Mouse (Mus musculus) thymus, adult 2 months (tissue): ENCODE measurements around the gene Phactr1. TPM values are rescaled to one million over a fixed set of nuclear protein-coding genes. Genes with fewer than 3 reads are reported as not detected.

Source experiments
- DNase-seq: peaks from one replicate; pipeline ENCODE4 v3.0.0; 2021
- H3K27ac ChIP-seq: fragments of 200-500 bp; 2 replicates; pipeline ENCODE4 v1.5.1; 2012; ENCODE audit warnings: low read length, control low read depth; ENCODE audit not compliant: control insufficient read depth, insufficient read depth
- H3K27me3 ChIP-seq: fragments of 200-500 bp; 2 replicates; pipeline ENCODE4 v1.6.1; 2012; ENCODE audit warnings: mild to moderate bottlenecking, low read length, moderate library complexity, mixed read lengths; ENCODE audit not compliant: control insufficient read depth, insufficient read depth
- H3K36me3 ChIP-seq: fragments of 200-500 bp; 2 replicates; pipeline ENCODE4 v1.6.1; 2012; ENCODE audit warnings: mild to moderate bottlenecking, low read length, moderate library complexity; ENCODE audit not compliant: control insufficient read depth, insufficient read depth
- H3K4me1 ChIP-seq: fragments of 200-500 bp; replicated peaks from 2 replicates; pipeline ENCODE4 v1.6.1; 2012; ENCODE audit warnings: low read length; ENCODE audit not compliant: control insufficient read depth, insufficient read depth
- H3K4me3 ChIP-seq: fragments of 200-500 bp; 2 replicates; pipeline ENCODE4 v1.5.1; 2012; ENCODE audit warnings: mild to moderate bottlenecking, low read length, control low read depth, moderate library complexity; ENCODE audit not compliant: control insufficient read depth, insufficient read depth
- CTCF ChIP-seq: fragments of 200-500 bp; IDR thresholded peaks from 2 replicates; pipeline ENCODE4 v1.5.1; 2012; ENCODE audit warnings: mild to moderate bottlenecking, control low read depth, low read length, moderate library complexity, borderline replicate concordance; ENCODE audit not compliant: control insufficient read depth, poor library complexity, insufficient read depth; ENCODE audit errors: extremely low read depth
- POLR2A ChIP-seq: fragments of 200-500 bp; IDR thresholded peaks from 2 replicates; pipeline ENCODE4 v1.6.1; 2012; ENCODE audit warnings: mild to moderate bottlenecking, low read length, control low read depth, moderate library complexity; ENCODE audit not compliant: control insufficient read depth, poor library complexity, insufficient read depth; ENCODE audit errors: extremely low read depth
- WGBS: fragments of 180-500 bp; shearing (Covaris S2); methylation state at CpG from one replicate; pipeline ENCODE4 v1.1.7; 2018; 5-methylcytosine and 5-hydroxymethylcytosine counted together
- polyA plus RNA-seq: library from polyadenylated mRNA; depleted of rRNA; stranded (reverse); fragments of >200 nt; gene quantifications from 2 replicates; pipeline ENCODE4 v1.2.3, GENCODE M21; 2012

Gene Phactr1
- polyA plus RNA-seq, 1 experiment: 0.82 TPM

- H3K4me3 ChIP-seq: no peak overlapping the region
- 94% methylated on average over 9 of the region's 9 CpGs for WGBS
- H3K27me3 ChIP-seq: no peaks in the 10 kb centered on the region
- no peak for DNase-seq
- TF ChIP-seq CTCF (no peak), POLR2A (no peak)
- no peaks in the 10 kb centered on the region for H3K36me3 ChIP-seq
- H3K27ac ChIP-seq: no peak overlapping the region
- H3K4me1 ChIP-seq: no peaks in the 10 kb centered on the region
Observed at GRCm38 (mm10) chr13:43077485-43077884, 397.1 kb downstream of the Phactr1 start.

DNA sequence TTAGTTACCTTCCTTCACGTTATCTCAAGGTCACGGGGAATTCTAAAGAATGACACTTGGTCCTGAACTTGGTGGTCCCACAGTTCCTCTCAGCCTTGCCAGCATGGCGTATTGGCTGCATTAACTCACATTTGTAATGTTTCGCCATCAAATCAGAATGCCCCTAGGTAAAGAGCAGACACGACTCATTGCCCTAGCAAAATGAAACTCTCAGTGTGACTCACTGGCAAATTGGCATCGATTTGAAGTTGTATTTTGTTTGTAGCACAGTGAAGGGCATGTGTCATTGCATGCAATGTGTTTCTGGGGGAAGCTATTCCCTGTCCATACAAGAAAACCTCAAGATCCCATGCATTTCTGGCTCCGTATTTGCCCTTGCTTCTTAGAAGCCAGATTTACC is 404.8 kb downstream of the Phactr1 start:
- Histone ChIP-seq H3K4me1 (no peaks in the 10 kb centered on the region), H3K27ac (no peak overlapping the region), H3K4me3 (no peak overlapping the region), H3K27me3 (no peaks in the 10 kb centered on the region), H3K36me3 (no peaks in the 10 kb centered on the region)
- no peak for TF ChIP-seq CTCF
- no peak for TF ChIP-seq POLR2A
- no peak for DNase-seq
- WGBS: 94% methylated on average over 7 of the region's 7 CpGs

GRCm38 (mm10) chr13:43094365-43094764 is 413.9 kb downstream of the Phactr1 start:
- 34% methylated on average over 7 of the region's 7 CpGs for WGBS
- Histone ChIP-seq H3K4me3 (no peak overlapping the region), H3K36me3 (no peaks in the 10 kb centered on the region), H3K4me1 (no peaks in the 10 kb centered on the region), H3K27me3 (no peaks in the 10 kb centered on the region), H3K27ac (no peak overlapping the region)
- TF ChIP-seq CTCF: no peak
- TF ChIP-seq POLR2A: no peak
- peak; percentile 23 for DNase-seq

DNA sequence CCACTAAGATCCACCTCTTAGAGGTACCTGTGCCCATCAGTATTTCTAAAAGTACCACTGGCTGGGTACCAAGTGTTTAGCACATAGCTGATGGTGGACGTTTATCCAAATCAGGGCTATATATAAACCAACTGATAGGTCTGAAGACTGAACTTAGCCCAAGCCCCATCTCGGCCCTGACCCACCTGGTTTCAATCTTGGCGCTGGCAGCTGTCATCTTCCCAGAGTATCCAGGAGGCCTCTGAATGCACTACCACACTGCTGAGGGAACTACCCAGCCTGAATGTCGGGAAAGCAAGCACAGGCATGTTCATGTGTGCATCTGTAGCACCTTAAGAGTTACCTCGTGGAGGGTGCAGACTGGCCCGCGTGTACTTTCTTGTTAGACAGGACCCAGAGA is 422.5 kb downstream of the Phactr1 start:
- Histone ChIP-seq H3K27ac (no peak overlapping the region), H3K4me3 (no peak overlapping the region), H3K36me3 (no peaks in the 10 kb centered on the region), H3K4me1 (no peaks in the 10 kb centered on the region), H3K27me3 (no peaks in the 10 kb centered on the region)
- 90% methylated on average over 7 of the region's 7 CpGs for WGBS
- TF ChIP-seq POLR2A (no peak), CTCF (no peak)
- no peak for DNase-seq

DNA sequence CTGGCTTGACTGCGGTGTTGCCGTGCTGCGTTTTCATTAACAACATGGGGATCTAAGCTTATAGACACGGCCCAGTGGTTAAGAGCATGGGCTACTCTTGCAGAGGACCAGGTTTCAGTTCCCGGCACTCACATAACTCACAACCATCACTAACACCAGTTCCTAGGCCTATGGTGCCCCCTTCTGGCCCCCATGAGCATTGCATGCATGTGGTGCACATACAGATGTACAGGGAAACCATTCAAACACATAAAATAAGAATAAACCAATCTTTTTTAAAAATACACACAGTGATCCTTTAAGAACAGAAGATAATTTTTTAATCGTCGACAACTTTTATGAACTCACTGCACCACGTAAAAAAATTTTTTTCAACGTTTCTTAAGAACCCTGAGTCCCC is 424.1 kb downstream of the Phactr1 start:
- no peak for DNase-seq
- 97% methylated on average over 9 of the region's 9 CpGs for WGBS
- Histone ChIP-seq H3K36me3 (no peaks in the 10 kb centered on the region), H3K27ac (no peak overlapping the region), H3K27me3 (no peaks in the 10 kb centered on the region), H3K4me3 (no peak overlapping the region), H3K4me1 (no peaks in the 10 kb centered on the region)
- TF ChIP-seq CTCF (no peak), POLR2A (no peak)

DNA sequence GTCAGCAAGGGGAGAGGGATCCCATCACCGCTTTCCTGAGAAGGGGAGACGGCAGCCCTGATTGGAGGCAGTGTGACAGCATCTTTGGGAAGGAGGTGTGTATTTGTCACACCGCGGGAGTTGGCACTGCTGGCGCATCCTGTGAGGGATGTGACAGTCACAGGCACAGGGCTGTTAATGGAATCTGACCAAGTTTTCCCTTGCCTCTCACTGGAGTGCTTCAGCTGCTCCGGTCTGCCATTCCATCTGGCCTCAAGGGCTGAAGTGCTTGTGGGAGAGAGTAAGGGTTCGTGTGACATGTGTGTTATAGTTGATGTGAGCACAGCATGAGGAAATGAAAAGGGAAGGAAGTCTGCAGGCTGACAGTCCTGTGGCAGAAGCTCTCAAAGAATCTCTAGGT is 431.9 kb downstream of the Phactr1 start:
- no peak for TF ChIP-seq CTCF
- TF ChIP-seq POLR2A: no peak
- H3K4me1 ChIP-seq: no peaks in the 10 kb centered on the region
- H3K36me3 ChIP-seq: no peaks in the 10 kb centered on the region
- H3K27me3 ChIP-seq: no peaks in the 10 kb centered on the region
- no peak overlapping the region for H3K27ac ChIP-seq
- H3K4me3 ChIP-seq: no peak overlapping the region
- DNase-seq: no peak
- WGBS: 68% methylated on average over 7 of the region's 7 CpGs

DNA sequence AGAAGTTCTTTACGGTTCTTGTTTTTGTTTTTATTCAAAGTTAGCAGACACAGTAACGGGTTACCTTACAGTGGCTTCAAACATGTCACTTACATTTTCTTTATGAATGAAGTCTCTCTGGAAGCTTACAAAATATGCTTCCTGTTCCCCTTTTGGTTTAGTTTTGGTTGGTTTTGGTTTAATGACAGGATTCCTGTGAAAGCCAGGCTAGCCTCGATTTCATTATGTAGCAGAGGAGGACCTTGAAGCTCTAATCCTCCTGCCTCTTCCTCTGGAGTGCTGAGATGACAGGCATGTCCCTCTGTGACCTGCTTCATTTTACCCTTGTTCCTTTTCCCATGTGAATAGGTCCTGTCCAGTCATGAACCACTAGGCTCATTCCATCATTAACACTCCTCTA is 432.3 kb downstream of the Phactr1 start:
- no peak overlapping the region for H3K27ac ChIP-seq
- 9% methylated on average over 3 of the region's 3 CpGs for WGBS
- H3K4me3 ChIP-seq: no peak overlapping the region
- no peaks in the 10 kb centered on the region for H3K27me3 ChIP-seq
- no peak for TF ChIP-seq POLR2A
- TF ChIP-seq CTCF: no peak
- H3K36me3 ChIP-seq: no peaks in the 10 kb centered on the region
- H3K4me1 ChIP-seq: no peaks in the 10 kb centered on the region
- no peak for DNase-seq
